Mouse (Mus musculus): ENCODE data around the gene Nmt1. TPM values are rescaled to one million over a fixed set of nuclear protein-coding genes. Genes with fewer than 3 reads are reported as not detected.

The Nmt1 gene
- polyA plus RNA-seq, 1 experiment from 2014 or later: 47.9 TPM

DNA sequence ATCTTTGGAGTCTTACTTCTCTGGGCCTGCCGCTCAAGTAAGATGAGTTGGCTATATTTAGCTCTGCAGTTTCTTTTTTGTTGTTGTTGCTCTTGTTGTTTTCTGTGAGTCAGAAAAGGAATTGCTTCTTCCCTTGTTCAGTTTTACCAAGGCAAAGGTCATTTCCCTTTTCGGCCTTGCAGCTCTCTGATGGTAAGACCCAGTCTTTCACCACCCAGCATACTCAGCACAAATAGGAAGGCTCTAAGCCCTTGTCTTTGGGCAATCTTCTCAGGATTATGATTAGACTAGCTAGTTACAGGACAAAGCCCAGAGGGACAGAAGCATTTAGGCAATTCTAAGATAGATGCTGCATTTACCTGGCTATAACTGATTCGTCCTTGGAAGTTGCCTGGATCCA is 1.1 kb upstream of the Nmt1 start:
- Histone ChIP-seq H3K4me1 (peaks cover 42% of the 10 kb centered on the region), H3K27ac (peak overlapping the region; percentile 93), H3K9ac (peak overlapping the region; percentile 79), H3K4me3 (peak overlapping the region; percentile 73), H3K36me3 (peaks cover 44% of the 10 kb centered on the region), H3K27me3 (replicated peaks) (no peaks in the 10 kb centered on the region), H3K9me3 (replicated peaks) (no peaks in the 10 kb centered on the region), H3K4me2 (peak overlapping the region; percentile 84)
- ATAC-seq: no peak
- 59% methylated on average over 3 of the region's 3 CpGs for WGBS (ENCODE audit: insufficient replicate concordance)

DNA sequence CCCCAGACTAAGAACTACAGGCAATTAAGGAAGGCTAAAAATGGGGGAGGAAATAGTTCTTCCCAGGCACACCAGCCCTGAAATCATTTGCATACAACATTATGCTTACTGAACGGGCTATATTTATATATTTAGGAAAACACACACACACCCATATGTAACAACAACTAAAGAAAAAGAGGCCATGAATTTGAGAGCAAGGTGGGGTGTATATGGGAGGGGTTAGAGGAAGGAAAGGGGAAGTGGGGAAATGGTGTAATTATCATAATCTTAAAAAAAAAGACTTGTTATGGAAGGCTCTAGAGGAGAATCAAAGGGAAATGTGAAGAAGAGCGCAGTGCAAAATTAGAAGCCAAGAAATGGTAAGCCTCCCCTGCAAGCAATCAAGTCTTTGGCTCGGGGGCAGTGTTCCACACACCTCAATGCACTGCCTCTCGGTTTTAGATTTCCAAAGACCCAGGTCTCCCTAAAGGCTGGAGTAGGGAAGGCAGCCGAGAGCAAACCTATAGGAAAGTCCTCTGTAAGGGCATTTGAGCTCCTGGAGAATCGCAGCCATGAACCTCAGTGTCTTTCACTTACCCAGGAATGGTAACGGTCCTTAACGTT is 317 bp upstream of the Nmt1 start:
- peak overlapping the region; percentile 84 for H3K4me2 ChIP-seq
- H3K4me1 ChIP-seq: peaks cover 50% of the 10 kb centered on the region
- H3K36me3 ChIP-seq: peaks cover 49% of the 10 kb centered on the region
- no peaks in the 10 kb centered on the region for H3K27me3 ChIP-seq (replicated peaks)
- WGBS (ENCODE audit: insufficient replicate concordance): 4% methylated on average over 8 of the region's 8 CpGs
- peak overlapping the region; percentile 79 for H3K9ac ChIP-seq
- no peaks in the 10 kb centered on the region for H3K9me3 ChIP-seq (replicated peaks)
- peak overlapping the region; percentile 93 for H3K27ac ChIP-seq
- peak overlapping the region; percentile 73 for H3K4me3 ChIP-seq
- no peak for ATAC-seq

- H3K9ac ChIP-seq: no peak overlapping the region
- no peak overlapping the region for H3K4me2 ChIP-seq
- H3K9me3 ChIP-seq (replicated peaks): no peaks in the 10 kb centered on the region
- H3K4me1 ChIP-seq: peaks cover 61% of the 10 kb centered on the region
- ATAC-seq: no peak
- 79% methylated on average over 3 of the region's 3 CpGs for WGBS (ENCODE audit: insufficient replicate concordance)
- no peaks in the 10 kb centered on the region for H3K27me3 ChIP-seq (replicated peaks)
- no peak overlapping the region for H3K27ac ChIP-seq
- peaks cover 57% of the 10 kb centered on the region for H3K36me3 ChIP-seq
- no peak overlapping the region for H3K4me3 ChIP-seq
Observed at GRCm38 (mm10) chr11:103033030-103033429, 5.0 kb downstream of the Nmt1 start.

GRCm38 (mm10) chr11:103035007-103035406 is 7.0 kb downstream of the Nmt1 start:
- Histone ChIP-seq H3K27me3 (replicated peaks) (no peaks in the 10 kb centered on the region), H3K27ac (no peak overlapping the region), H3K36me3 (peaks cover 70% of the 10 kb centered on the region), H3K4me2 (no peak overlapping the region), H3K4me3 (no peak overlapping the region), H3K9ac (no peak overlapping the region), H3K4me1 (peaks cover 65% of the 10 kb centered on the region), H3K9me3 (replicated peaks) (no peaks in the 10 kb centered on the region)
- no peak for ATAC-seq
- WGBS (ENCODE audit: insufficient replicate concordance): 80% methylated on average over 6 of the region's 6 CpGs

DNA sequence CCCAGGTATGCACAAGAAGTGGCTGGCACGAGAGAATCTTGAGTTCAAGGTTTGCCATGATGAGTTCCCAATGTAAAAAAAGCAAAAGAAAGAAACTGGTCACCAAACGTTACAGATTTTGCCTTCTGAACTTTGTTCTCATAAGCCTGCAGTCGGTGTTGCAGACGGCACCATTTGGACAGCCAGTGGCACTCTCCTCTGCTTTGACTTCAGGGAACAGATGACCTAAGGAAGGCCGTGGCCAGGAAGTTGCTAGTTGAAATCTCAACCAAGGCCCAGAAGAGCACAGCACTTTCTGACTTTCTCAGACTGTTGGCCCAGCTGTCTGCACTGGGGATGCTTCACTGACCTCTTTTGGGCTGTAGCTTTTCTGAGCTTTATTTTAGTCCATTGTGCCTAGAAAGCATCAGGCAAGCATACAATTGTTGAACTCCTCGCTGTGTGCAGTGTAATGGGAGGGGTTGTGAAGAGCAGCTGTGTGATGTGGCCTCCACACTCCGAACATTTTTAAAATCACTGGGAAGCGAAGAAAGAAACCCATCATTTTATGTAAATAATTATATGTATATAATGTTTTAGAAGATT is 9.0 kb downstream of the Nmt1 start:
- no peaks in the 10 kb centered on the region for H3K27me3 ChIP-seq (replicated peaks)
- H3K4me1 ChIP-seq: peaks cover 59% of the 10 kb centered on the region
- H3K9me3 ChIP-seq (replicated peaks): no peaks in the 10 kb centered on the region
- no peak overlapping the region for H3K9ac ChIP-seq
- H3K36me3 ChIP-seq: peaks cover 61% of the 10 kb centered on the region
- H3K4me3 ChIP-seq: no peak overlapping the region
- no peak for ATAC-seq
- no peak overlapping the region for H3K4me2 ChIP-seq
- 82% methylated on average over 8 of the region's 8 CpGs for WGBS (ENCODE audit: insufficient replicate concordance)
- H3K27ac ChIP-seq: no peak overlapping the region

- Histone ChIP-seq H3K4me2 (no peak overlapping the region), H3K27me3 (replicated peaks) (no peaks in the 10 kb centered on the region), H3K4me3 (no peak overlapping the region), H3K9me3 (replicated peaks) (no peaks in the 10 kb centered on the region), H3K27ac (no peak overlapping the region), H3K4me1 (peaks cover 48% of the 10 kb centered on the region), H3K36me3 (peaks cover 60% of the 10 kb centered on the region), H3K9ac (no peak overlapping the region)
- 66% methylated on average over 6 of the region's 6 CpGs for WGBS (ENCODE audit: insufficient replicate concordance)
- ATAC-seq: no peak
Observed at GRCm38 (mm10) chr11:103038037-103038436, 10.0 kb downstream of the Nmt1 start.

- H3K4me1 ChIP-seq: peaks cover 28% of the 10 kb centered on the region
- peaks cover 73% of the 10 kb centered on the region for H3K36me3 ChIP-seq
- no peaks in the 10 kb centered on the region for H3K27me3 ChIP-seq (replicated peaks)
- H3K27ac ChIP-seq: no peak overlapping the region
- no peaks in the 10 kb centered on the region for H3K9me3 ChIP-seq (replicated peaks)
- H3K4me3 ChIP-seq: no peak overlapping the region
- WGBS (ENCODE audit: insufficient replicate concordance): 81% methylated on average over 4 of the region's 4 CpGs
- no peak for ATAC-seq
- H3K4me2 ChIP-seq: no peak overlapping the region
- no peak overlapping the region for H3K9ac ChIP-seq
Observed at GRCm38 (mm10) chr11:103042828-103043227, 14.8 kb downstream of the Nmt1 start.

DNA sequence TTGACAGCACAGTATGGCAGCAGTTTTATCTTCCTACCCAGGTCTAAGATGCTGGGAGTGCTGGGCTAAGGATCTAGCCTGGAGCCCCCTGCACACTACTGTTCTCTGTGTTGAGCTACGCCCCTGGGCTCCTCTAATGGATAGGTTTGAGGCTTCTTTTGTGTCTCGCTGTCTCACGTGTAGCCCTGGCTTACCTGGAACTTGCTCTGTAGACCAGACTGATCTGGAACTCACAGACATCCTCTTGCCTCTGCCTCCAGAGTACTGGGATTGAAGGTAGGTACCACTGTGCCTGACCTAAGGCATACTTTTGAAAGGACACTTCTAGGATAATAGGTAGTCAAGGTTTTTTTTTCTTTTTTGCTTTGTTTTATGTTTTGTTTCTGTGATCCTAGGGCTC is 16.0 kb downstream of the Nmt1 start:
- no peak for ATAC-seq
- Histone ChIP-seq H3K27me3 (replicated peaks) (no peaks in the 10 kb centered on the region), H3K9me3 (replicated peaks) (no peaks in the 10 kb centered on the region), H3K4me3 (no peak overlapping the region), H3K4me2 (no peak overlapping the region), H3K27ac (no peak overlapping the region), H3K4me1 (peaks cover 23% of the 10 kb centered on the region), H3K36me3 (peaks cover 62% of the 10 kb centered on the region), H3K9ac (no peak overlapping the region)
- WGBS (ENCODE audit: insufficient replicate concordance): 86% methylated on average over 3 of the region's 3 CpGs

DNA sequence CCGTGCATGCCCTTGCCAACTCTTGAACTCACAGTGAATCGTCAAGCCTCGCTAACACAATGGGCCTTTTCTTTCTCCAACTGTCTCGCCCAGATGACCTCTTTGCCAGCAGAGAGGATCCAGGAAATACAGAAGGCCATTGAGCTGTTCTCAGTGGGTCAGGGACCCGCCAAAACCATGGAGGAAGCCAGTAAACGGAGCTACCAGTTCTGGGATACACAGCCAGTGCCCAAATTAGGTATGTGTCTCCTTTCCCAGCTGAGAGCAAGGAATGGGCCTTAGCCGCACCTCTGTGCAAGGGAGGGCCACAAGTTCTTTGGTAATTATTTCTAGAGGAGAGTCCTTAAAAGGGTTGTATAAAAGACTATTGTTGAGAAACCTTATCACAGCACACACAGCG is 18.3 kb downstream of the Nmt1 start:
- peaks cover 73% of the 10 kb centered on the region for H3K36me3 ChIP-seq
- H3K27ac ChIP-seq: no peak overlapping the region
- H3K9ac ChIP-seq: no peak overlapping the region
- H3K4me3 ChIP-seq: no peak overlapping the region
- 80% methylated on average over 8 of the region's 8 CpGs for WGBS (ENCODE audit: insufficient replicate concordance)
- no peaks in the 10 kb centered on the region for H3K9me3 ChIP-seq (replicated peaks)
- H3K4me1 ChIP-seq: peaks cover 1% of the 10 kb centered on the region
- ATAC-seq: no peak
- no peaks in the 10 kb centered on the region for H3K27me3 ChIP-seq (replicated peaks)
- H3K4me2 ChIP-seq: no peak overlapping the region

DNA sequence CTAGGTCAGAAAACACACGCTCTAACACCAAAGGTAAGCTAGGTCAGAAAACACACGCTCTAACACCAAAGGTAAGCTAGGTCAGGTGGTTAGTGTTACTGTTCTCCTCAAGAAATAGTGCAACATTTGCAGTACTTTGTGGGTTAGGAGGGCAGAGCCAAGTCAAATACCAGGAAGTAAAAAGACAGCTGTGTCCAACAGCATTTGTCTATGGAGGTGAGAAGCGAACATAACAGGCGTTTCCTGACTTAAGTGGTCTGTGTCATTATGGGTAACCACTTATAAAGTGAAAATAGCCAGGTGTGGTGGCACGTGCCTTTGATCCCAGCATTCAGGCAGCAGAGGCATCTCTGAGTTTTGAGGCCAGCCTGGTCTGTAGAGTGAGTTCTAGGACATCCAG is 21.6 kb downstream of the Nmt1 start:
- Histone ChIP-seq H3K27ac (no peak overlapping the region), H3K27me3 (replicated peaks) (no peaks in the 10 kb centered on the region), H3K4me2 (no peak overlapping the region), H3K9ac (no peak overlapping the region), H3K4me3 (no peak overlapping the region), H3K9me3 (replicated peaks) (no peaks in the 10 kb centered on the region), H3K36me3 (peaks cover 82% of the 10 kb centered on the region), H3K4me1 (no peaks in the 10 kb centered on the region)
- no peak for ATAC-seq
- WGBS (ENCODE audit: insufficient replicate concordance): 88% methylated on average over 5 of the region's 5 CpGs

GRCm38 (mm10) chr11:103050153-103050552 is 22.2 kb downstream of the Nmt1 start:
- 90% methylated on average over 9 of the region's 9 CpGs for WGBS (ENCODE audit: insufficient replicate concordance)
- Histone ChIP-seq H3K4me2 (no peak overlapping the region), H3K27me3 (replicated peaks) (no peaks in the 10 kb centered on the region), H3K9ac (no peak overlapping the region), H3K27ac (no peak overlapping the region), H3K9me3 (replicated peaks) (no peaks in the 10 kb centered on the region), H3K36me3 (peaks cover 80% of the 10 kb centered on the region), H3K4me3 (no peak overlapping the region), H3K4me1 (no peaks in the 10 kb centered on the region)
- ATAC-seq: no peak

DNA sequence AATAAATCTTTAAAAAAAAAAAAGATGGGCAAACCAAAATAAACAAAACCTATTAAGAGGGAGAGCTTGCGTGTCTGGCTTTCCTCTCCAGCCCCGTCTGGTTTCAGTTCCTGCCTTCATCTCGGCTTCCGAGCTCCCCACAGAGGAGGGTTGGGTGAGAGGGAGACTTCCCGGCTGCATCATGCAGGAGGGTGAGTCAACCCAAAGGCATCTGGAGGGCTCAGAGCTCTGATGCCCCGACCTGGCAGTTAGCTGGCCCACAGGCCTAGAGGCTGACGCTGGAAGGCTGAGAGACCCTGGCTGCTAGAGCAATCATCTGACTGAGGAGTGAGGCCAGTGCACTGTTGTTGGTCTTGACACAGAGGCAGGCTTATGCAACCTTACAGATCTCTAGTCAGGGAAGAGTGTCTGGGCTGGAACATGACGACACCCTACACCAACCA is 23.3 kb downstream of the Nmt1 start:
- H3K4me2 ChIP-seq: no peak overlapping the region
- H3K27ac ChIP-seq: no peak overlapping the region
- WGBS (ENCODE audit: insufficient replicate concordance): 70% methylated on average over 8 of the region's 8 CpGs
- no peaks in the 10 kb centered on the region for H3K27me3 ChIP-seq (replicated peaks)
- no peak overlapping the region for H3K4me3 ChIP-seq
- H3K36me3 ChIP-seq: peaks cover 80% of the 10 kb centered on the region
- H3K4me1 ChIP-seq: no peaks in the 10 kb centered on the region
- ATAC-seq: no peak
- H3K9ac ChIP-seq: no peak overlapping the region
- H3K9me3 ChIP-seq (replicated peaks): no peaks in the 10 kb centered on the region

- no peaks in the 10 kb centered on the region for H3K27me3 ChIP-seq (replicated peaks)
- H3K4me2 ChIP-seq: no peak overlapping the region
- peaks cover 80% of the 10 kb centered on the region for H3K36me3 ChIP-seq
- WGBS (ENCODE audit: insufficient replicate concordance): 84% methylated on average over 6 of the region's 6 CpGs
- H3K4me1 ChIP-seq: no peaks in the 10 kb centered on the region
- no peak overlapping the region for H3K27ac ChIP-seq
- no peak overlapping the region for H3K4me3 ChIP-seq
- H3K9me3 ChIP-seq (replicated peaks): no peaks in the 10 kb centered on the region
- H3K9ac ChIP-seq: no peak overlapping the region
- ATAC-seq: no peak
Observed at GRCm38 (mm10) chr11:103052078-103052477, 24.1 kb downstream of the Nmt1 start.
